Mouse (Mus musculus): ENCODE measurements around the gene AI661453.

DNA sequence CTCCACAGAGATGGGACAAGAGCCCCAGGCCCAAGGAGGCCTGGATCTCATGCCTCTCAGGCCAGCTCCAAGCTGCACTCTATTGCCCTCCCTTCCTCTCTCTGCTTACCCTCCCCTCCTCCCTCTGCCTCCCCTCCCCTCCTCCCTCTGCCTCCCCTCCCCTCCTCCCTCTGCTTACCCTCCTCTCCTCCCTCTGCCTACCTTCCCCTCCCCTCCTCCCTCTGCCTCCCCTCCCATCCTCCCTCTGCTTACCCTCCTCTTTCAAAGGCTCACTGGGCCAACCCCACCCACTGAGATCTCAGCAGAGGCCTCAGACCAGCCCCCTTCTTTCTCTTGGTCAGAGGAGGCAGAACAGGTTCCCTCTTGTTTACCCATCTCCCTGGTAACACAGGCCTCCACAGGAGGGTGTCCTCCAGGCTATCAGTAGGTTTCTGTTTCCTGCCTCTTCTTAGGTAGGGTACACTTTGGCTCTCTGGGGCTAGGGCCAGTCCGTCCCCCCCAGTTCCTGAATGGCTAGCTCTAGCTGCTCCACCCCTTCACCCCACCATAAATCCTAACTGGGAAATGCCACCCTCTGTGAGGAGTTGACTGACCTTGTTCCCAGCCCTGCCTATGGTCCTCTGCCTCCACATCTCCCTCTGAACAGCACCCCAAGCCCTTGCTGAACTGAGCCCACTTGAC, 48.0 kb downstream of the AI661453 start:
- TF ChIP-seq POLR2A (IDR thresholded peaks at IDR 0.05; ENCODE audit: borderline replicate concordance, low read depth, low read length) (no peak), CTCF (IDR thresholded peaks at IDR 0.05; ENCODE audit: low read depth, low read length) (no peak)

All from bone marrow macrophage, adult 2 months (primary cell).